Mouse (Mus musculus) left cerebral cortex, postnatal 36 days (tissue): ENCODE measurements around the gene Setdb1. TPM values are rescaled to one million over a fixed set of nuclear protein-coding genes. Genes with fewer than 3 reads are reported as not detected.

Source experiments
- DNase-seq, 2 experiments: peaks; one replicate each; pipeline ENCODE4 v3.0.0; 2021 to 2022; ENCODE audit warnings: low spot score in 2 of 2, mixed read lengths in 1 of 2
- intact Hi-C: fragments of 180-260 bp; cut with DNase I; formaldehyde crosslinking; loops from one replicate; pipeline ENCODE4 v1.15.1; 2025
- total RNA-seq, 2 experiments: library from RNA; stranded (reverse); gene quantifications; 2 replicates each; pipeline ENCODE4 v1.2.3; 2021

The Setdb1 gene
- total RNA-seq, 2 experiments from 2014 or later, result 29.4 to 40.0 TPM

DNA sequence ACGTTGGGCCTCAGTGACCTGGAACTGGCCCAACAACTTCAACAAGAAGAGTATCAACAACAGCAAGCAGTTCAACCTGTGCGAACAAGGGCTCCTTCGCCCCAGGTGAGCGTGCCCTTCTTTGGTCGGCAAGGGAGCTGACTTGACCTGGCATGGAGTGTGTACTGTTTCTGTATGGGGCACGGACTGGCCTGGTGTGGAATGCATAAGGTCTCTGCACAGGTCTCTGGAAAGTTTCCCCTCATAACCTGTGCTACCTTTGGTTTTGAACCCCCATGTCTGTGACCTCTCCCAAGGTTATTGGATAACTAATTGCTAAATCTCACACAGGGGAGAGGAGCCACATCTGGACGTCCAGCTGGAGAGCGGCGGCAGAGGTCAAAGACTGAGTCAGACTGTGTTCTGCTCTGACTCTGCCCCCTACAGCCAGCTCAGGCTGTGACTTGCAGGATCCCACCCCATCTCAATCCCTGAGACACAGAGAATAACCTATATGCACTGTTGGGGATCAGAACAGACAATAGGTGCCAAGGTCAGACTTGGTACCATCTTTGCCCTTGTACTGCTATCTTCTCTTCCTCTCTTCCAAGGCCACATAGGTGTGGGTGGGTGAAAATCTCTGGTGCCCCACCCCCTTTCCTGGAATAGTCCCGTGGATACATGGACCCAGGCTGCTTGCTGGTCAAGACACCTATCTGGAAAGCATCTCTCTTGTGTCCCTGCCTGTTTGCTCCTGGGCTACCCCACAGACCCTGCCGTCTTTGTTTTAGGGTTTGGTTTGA lies 61.5 kb downstream of the Setdb1 start:
- intact Hi-C loops, result no loop called here
- no peak for DNase-seq

DNA sequence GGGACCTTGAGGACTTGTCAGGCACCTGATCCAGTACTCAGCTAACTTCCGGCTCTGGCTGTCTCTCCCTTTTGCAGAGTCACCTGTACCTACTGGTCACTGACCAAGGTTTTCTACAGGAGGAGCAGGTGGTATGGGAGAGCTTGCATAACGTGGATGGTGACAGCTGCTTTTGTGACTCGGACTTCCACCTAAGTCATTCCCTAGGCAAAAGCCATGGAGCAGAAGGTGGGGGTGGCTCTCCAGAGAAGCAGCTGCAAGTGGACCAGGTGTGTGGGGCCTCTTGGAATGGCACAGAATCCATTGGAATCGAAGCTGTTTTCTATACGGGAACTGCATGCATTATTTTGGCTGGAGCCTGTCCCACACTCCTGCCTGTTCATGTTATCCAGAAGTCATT lies 62.3 kb downstream of the Setdb1 start:
- intact Hi-C loops, result no loop called here
- DNase-seq, result no peak

DNA sequence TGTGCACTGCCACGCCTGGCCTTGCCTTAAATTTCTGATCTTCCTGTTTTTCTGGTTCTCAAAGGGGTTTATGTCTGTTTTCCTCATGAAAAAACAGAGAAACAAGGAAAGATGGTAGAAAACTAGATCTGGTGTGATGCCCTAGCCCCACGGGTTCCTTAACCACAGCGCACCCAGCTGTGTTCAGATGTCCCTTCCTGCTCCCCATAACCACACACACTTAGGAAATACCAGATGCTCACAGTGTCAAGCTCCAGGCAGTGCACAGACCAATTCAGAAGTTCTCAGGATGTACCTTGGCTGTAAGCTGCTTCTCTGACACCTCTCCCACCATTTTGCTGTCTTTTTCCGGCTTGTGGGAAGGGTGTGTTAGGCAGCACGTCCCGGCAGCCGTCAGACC lies 62.7 kb downstream of the Setdb1 start:
- no peak for DNase-seq
- intact Hi-C loops, result no loop called here

DNA sequence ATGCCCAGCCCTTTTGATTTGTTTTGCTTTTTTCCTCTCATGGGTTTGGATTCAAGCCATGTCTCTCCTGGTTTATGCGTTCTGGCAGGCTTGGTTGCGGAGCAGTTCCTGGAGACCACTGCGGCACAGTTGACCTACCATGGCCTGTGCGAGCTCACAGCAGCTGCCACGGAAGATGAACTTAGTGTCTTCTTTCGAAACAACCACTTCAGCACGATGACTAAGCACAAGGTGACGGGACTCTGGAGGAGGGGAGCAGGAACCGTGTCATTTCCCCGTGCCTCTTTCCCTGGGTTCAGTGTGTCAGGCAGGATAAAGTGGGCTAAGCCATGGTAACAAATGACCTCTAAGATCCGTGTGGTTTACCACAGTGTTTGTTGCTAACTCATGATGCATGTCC lies 63.5 kb downstream of the Setdb1 start:
- DNase-seq, result no peak
- intact Hi-C loops, result no loop called here

DNA sequence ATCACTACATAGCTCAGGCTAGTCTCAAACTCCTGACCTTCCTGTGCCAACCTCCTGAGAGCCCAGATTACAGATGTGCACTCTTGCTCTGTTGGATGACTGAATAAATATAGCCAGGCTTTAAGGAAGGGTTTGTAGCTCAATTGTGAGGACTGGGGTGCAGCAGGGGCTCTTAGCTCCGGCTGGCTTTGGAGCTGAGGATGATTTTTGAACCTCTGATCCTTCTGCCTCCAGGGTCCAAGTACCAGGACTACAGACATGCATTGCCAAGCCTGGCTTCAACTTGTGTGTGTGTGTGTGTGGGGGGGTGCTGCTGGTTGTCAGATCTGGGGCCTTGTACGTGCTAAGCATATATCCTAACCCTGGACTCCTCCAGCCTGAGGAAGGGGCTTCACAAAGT lies 64.1 kb downstream of the Setdb1 start:
- no peak for DNase-seq
- intact Hi-C loops, result no loop called here

DNA sequence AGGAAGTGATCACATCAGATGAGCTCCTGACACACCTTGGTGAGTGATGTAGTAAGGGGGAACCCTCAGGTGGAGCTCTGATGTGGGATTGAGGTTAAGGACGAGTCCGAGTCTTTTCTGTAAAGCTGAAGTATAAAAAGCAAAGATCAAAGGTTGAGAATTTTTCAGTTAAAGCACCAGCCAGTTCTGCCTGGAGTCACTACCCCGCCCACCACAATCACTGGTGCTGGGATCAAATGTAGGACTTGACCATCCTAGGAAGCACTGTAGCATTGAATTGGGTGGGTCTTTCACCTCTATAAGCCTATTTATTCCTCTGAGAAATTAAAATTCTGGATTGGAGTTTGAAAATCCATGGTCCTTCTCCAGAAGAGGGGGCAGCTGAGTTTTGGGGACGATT lies 66.0 kb downstream of the Setdb1 start:
- no peak for DNase-seq
- intact Hi-C loops, result no loop called here

DNA sequence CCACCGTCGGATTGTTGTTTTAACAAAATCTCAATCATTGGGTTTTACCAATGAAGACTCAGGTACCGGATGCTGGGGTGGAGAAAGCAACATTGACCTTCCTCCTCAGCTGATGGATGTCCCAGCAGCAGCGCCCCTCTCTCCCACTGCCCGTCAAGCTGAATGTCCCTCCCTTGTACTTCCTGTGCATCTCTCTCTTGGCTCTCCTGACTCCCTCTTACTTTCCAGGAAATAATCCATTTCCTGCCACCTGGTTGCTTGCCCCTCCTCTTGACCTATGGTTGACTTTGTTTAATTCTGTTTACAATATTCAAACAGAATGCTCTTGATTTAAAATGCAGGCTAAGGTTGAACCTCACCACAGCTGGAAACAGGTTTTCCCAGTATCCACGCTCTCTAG lies 66.8 kb downstream of the Setdb1 start:
- intact Hi-C loops, result no loop called here
- no peak for DNase-seq

DNA sequence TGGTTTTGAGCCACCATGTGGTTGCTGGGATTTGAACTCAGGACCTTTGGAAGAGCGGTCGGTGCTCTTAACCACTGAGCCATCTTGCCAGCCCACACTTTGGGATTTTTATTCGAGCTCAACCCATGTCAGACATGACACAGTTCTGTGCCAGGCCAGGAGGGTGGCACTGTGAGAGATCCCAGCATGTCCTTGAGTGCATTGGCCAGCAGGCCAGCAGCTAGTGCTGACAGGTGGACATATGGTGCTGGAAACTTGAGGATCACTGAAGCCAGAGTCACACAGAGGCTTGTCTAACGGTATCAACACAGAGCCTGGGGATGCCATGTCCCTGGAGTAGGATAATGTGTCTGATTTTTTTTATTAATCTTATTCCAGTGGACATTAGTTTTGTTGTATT lies 67.6 kb downstream of the Setdb1 start:
- DNase-seq, result no peak
- intact Hi-C loops, result no loop called here

DNA sequence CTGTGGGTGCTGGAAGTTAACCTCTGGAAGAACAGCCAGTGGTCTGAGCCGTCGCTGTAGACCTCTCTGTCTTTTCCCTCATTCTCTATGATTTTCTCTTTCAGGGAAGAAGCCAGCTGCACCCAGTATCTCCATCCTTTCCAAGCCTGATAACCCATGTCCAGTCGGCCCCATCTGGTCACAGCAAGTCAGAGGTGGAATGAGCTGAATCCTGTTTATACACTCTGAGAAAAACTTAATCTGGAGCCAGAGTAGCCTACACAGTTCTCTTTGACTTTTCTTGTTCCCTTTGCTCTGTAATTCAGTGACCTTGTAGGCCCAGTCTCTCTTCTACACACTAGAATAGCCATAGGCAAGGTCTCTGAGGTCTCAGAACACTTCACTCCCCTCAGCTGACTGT lies 69.5 kb downstream of the Setdb1 start:
- no peak for DNase-seq
- intact Hi-C loops, result no loop called here

DNA sequence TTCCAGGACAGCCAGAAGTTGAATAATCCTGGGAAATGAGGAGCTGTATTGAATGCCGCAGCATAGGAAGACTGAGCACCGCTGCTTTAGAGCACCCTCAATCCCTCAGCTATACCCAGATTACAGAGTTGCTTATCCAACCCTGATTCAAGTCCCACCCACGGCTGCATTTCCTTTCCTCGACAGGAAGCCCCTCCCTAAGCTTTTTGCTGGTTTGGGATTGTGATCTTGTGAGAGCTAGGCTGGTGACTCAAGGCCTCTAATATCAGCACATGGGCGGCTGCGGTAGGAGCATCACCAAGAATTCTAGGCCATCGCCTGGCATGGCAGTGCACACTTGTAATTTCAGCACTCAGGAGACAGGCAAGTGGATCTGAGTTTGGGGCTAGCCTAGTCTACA lies 70.5 kb downstream of the Setdb1 start:
- DNase-seq, result no peak
- intact Hi-C loops, result no loop called here

DNA sequence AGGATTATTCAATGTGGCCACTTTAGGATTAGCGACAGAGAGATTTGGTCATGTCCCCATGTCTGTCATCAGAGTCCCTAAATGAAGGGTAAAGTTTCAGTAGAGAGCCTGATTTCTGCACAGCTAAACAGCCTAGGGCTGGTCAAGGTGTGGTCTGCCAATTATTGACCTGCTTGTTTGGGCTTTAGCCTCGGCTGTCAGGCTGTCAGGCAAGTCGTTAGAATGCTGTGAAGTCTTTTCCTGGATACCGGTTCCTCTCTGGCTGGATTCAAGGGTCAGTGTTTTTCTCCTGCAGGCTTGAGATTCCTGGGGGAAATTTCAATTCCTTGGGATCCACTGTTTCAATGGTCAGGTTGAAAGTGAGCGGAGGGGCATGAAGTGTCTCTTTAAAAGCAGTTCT lies 71.0 kb downstream of the Setdb1 start:
- intact Hi-C loops, result no loop called here
- no peak for DNase-seq

DNA sequence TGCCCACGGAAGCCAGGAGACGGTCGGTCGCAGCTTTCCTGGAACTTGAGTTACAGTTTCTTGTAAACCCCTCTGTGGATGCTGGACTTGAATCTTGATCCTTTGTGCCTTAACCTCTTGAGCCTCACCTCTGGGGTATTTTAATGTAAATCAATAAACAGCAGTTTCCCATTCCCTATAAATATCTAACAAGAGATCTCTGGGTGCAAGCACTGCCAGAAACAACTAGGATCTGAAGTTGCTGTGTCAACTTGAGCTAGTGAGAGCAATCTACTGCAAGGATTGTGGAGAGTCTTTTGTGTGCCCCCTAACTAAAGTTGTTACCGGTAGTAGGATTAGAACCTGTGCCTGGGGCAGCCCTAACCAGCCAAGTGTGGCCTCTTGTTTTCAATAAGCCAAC lies 71.6 kb downstream of the Setdb1 start:
- no peak for DNase-seq
- intact Hi-C loops, result no loop called here

DNA sequence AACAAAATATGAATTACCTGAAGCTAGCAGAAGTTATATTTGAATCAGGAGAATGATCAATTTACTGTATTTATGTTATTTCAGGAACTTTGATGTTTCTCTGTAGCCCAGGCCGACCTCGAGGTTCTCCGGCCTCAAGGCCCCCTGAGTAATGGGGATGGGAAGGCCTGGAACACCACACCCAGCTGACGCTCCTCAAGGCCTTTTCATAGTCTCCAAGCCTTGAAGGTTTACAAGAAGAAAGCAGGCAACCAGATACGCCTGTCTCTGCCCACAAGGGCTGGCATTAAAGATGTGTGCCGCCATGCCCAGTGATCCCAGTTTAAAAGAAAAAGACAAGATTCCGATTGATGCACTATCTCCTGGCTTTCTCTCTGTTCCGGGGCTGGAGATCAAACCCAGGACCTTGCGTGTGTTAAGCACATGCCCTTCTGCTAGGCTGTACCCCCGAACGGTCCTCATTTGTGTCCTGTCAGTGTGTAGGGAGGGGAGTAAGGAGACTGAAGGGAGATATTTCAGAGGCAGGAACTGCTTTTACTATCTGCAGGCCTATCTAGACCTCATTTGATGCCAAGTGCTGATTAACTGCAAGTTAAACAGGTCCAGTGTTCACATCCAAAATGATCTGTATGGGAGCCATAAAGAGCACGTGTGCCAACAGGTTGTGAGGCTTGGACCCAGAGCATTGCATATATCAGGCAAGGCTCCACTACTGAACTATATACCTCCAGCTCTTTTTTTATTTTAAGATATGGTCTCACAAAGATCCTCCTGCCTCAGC lies 72.3 kb downstream of the Setdb1 start:
- no peak for DNase-seq
- intact Hi-C loops, result no loop called here

DNA sequence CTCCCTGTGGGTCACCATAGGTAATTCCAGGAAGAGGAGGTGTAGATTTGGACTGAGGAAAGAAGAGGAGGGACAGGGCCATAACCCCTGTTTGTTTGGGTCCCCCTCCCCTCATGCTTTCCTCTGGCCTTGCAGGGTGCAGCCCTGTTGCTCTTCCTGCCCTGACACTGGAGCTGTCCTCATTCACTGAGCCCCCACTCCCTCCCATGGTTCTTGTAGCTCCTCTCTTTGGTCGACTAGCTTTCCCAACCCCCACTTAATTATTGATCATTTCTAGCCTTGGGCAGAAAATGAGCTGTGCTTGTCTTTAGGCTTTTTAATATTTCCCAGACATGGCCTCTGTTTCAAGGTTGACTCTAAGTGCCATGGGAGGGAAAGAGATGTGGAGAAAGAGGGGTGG lies 72.9 kb downstream of the Setdb1 start:
- DNase-seq, result no peak
- intact Hi-C loops, result no loop called here

DNA sequence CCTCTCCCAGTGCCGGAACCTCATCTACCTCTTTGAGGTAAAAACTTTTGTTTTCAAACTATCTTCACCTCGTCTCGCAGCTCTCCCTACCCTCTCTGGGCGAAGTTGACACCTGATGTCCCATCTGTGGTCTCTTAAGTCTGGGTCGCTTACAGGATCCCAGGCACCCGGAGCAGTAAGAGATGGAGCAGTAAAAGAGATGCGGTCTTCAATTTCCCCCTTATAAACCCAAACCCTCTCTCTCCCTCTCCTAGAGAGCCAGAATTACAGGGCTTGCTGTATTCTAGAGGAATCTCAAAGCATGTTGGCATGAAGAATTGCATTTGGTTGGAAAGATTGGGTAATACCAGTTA lies 73.4 kb downstream of the Setdb1 start:
- no peak for DNase-seq

DNA sequence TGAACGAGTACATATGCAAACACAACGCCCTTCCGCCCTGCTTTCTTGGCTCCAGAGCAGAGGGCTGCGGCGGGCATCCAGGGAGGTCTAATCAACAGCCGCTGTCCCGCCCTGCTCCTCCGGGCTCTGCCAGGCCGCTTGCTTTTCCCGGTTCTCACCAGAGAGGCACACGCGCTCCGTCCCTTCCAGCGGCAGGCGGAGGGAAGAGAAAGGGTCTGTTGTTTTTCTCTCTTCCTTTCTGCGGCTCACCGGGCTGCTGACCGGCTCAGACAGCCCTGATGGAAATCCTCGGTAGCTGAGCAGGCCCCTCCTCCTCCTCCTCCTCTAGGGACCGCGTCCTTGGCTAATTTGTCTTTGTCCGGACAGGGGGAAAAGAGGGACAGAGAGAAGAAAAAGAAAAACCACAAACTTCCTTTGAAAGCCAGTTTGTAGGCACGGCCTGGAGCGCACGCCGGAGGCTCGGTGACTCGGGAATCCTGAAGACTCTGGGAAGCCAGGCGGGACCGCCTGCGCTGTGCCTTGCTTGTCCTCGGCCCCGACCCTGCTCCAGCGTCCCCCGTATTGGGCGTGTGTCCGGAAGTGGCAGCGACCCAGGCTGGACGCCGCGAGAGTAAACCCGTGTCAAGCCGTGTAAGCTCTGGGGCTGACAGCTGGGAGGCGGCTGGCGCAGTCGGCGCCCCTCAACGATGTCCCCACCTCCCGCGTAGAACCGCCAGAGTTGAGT lies 74.0 kb downstream of the Setdb1 start:
- intact Hi-C loops, result loop anchor here (2.0 kb wide), 1 partner anchor 54 kb away; the partner anchor contains the start of gene Cdc42se1
- DNase-seq, result peak; percentile 75

More for the DNA sequence above, 73.4 kb downstream of the Setdb1 start:
- intact Hi-C loops, result loop anchor here (2.0 kb wide), 1 partner anchor 55 kb away; the partner anchor contains the start of gene Cdc42se1

DNA sequence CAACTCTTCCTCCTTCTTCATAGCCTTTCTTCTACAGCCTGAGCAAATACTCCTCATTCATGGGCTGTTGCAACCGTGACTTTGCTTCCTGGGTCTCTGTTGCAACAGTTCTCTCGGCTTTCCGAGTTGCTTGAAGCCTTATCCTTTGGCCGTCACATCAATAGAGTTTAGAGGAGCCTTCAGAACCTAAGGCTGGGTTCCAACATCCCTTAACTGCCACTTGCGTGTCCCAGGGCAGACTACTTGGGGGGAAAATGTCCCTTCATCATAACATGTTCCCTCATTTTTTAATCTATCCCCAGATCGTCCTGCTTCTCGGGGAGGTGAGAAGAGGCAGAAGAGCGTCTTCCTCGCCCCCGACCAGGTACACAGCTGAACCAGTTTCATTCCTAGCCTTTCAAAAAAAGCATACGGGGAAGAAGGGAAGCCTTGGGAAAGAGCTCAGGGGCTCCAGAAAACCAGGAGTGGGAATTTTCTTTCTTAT lies 74.6 kb downstream of the Setdb1 start:
- intact Hi-C loops, result loop anchor here (2.0 kb wide), 1 partner anchor 54 kb away; the partner anchor contains the start of gene Cdc42se1
- peak in 1 of 2 experiments; percentile 38 for DNase-seq

DNA sequence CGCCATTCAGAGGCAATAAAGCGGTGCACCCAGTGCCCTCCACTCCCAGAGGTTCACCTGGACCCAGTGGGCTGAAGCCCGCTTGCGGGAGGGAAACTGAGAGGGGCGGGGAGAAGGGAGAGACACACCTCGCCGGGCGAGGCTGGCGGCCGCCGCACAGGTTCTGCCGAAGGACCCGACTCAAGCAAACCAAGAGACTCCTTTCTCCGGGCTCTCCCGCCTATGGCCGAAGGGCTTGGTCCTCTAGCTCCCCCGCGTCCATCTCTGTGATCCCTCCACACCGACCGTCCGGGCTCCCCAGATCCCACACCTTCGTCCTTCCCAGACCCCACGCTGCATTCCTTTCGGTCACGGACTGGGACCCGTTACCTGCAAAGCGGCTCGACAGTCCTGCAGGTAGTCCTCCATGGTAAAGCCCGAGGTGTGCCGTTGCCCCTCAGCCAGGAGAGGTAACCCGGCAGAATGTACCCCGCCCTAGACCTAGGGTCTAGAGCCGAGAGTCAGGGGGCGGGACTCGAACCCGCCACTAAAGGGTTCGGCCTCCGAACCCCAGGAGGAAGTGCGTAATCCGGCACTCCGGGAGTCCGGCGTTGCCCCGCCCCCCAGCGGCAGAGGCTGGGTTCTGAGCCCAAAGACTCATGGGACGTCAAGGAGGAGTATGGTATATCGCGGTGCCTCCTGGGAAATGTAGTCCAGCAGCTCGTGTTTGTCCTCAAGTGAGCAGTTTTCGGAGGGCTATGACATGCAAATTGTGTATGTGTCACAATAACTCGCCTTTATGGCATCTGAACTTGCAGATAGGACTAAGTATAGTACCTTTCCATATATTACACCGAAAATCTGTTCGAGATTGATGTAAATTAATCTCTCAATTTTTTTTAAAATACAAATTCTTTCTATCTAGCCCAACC lies 75.5 kb downstream of the Setdb1 start, which contains the start of the genes Mindy1 and Prune1:
Gene Mindy1, plus strand, starts transcription at position 130 of the 911 bp plus-strand sequence.
Gene Prune1, minus strand, starts transcription at position 861 of the 911 bp plus-strand sequence.
- DNase-seq, result peak; percentile 98
- intact Hi-C loops, result loop anchor here (2.0 kb wide), 1 partner anchor 53 kb away; the partner anchor contains the start of gene Cdc42se1

DNA sequence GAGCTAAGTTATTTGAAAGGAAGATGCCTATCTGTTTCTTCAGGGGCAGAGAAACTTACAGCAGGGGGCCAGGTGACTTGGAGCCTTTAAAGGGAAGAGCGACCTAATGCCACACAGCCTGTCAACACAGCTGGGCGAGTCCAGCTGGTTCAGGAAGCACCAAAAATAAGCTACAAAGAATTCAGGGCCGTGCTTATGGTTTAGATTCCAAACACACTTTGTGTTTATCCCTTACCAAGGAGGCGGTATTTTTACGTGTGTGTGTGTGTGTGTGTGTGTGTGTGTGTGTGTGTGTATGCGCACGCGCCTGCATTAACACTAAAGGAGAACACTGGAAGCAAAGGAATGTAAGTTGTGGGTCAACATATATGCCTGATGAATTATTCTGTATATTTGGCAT lies 76.3 kb downstream of the Setdb1 start:
- intact Hi-C loops, result no loop called here
- peak; percentile 17 for DNase-seq
